Mouse (Mus musculus): ENCODE results near the gene Sirt4. TPM values are rescaled to one million over a fixed set of nuclear protein-coding genes. Genes with fewer than 3 reads are reported as not detected.

The Sirt4 gene
- polyA plus RNA-seq, 1 experiment from 2014 or later, result 21.7 TPM

GRCm38 (mm10) chr5:115434853-115435754 is 49.4 kb downstream of the Sirt4 start:
- ATAC-seq (ENCODE audit: insufficient read depth, low FRiP score, low read depth), result no peak
- Histone ChIP-seq H3K36me3 (no peaks in the 10 kb centered on the region), H3K9me3 (no peaks in the 10 kb centered on the region), H3K4me1 (peaks cover 46% of the 10 kb centered on the region), H3K27ac (peak overlapping the region; percentile 82), H3K9ac (no peak overlapping the region; the same call in 1 of the 2 replicates), H3K4me3 (replicated peaks) (no peak overlapping the region), H3K4me2 (no peak overlapping the region), H3K27me3 (replicated peaks) (no peaks in the 10 kb centered on the region)
- WGBS, result 57% methylated on average over 15 of the region's 15 CpGs

GRCm38 (mm10) chr5:115434280-115434852 is 50.2 kb downstream of the Sirt4 start:
- Histone ChIP-seq H3K27me3 (replicated peaks) (no peaks in the 10 kb centered on the region), H3K9ac (no peak overlapping the region), H3K9me3 (no peaks in the 10 kb centered on the region), H3K27ac (no peak overlapping the region), H3K36me3 (no peaks in the 10 kb centered on the region), H3K4me3 (replicated peaks) (no peak overlapping the region), H3K4me2 (no peak overlapping the region), H3K4me1 (peaks cover 46% of the 10 kb centered on the region)
- ATAC-seq (ENCODE audit: insufficient read depth, low FRiP score, low read depth), result no peak
- 67% methylated on average over 11 of the region's 11 CpGs for WGBS

GRCm38 (mm10) chr5:115433191-115433590 is 51.3 kb downstream of the Sirt4 start:
- Histone ChIP-seq H3K27me3 (replicated peaks) (no peaks in the 10 kb centered on the region; the same call in 1 of the 2 replicates), H3K4me3 (replicated peaks) (no peak overlapping the region), H3K9me3 (no peaks in the 10 kb centered on the region), H3K9ac (no peak overlapping the region), H3K27ac (no peak overlapping the region), H3K36me3 (no peaks in the 10 kb centered on the region), H3K4me1 (peaks cover 46% of the 10 kb centered on the region), H3K4me2 (no peak overlapping the region)
- ATAC-seq (ENCODE audit: insufficient read depth, low FRiP score, low read depth), result no peak
- 82% methylated on average over 8 of the region's 8 CpGs for WGBS

- ATAC-seq (ENCODE audit: insufficient read depth, low FRiP score, low read depth), result no peak
- H3K27ac ChIP-seq, result no peak overlapping the region
- 0 out of 2 replicates have a peak overlapping the region, but pooled peaks have one; percentile 91 for H3K4me2 ChIP-seq
- no peaks in the 10 kb centered on the region; the same call in 1 of the 2 replicates for H3K27me3 ChIP-seq (replicated peaks)
- WGBS, result 70% methylated on average over 11 of the region's 11 CpGs
- no peaks in the 10 kb centered on the region for H3K9me3 ChIP-seq
- H3K9ac ChIP-seq, result no peak overlapping the region
- H3K4me3 ChIP-seq (replicated peaks), result no peak overlapping the region
- peaks cover 46% of the 10 kb centered on the region for H3K4me1 ChIP-seq
- H3K36me3 ChIP-seq, result no peaks in the 10 kb centered on the region
Measured at GRCm38 (mm10) chr5:115432395-115432794, 52.1 kb downstream of the Sirt4 start.

GRCm38 (mm10) chr5:115431898-115432259 is 52.6 kb downstream of the Sirt4 start:
- no peak overlapping the region for H3K27ac ChIP-seq
- no peak overlapping the region for H3K9ac ChIP-seq
- H3K27me3 ChIP-seq (replicated peaks), result no peaks in the 10 kb centered on the region; the same call in 1 of the 2 replicates
- no peak for ATAC-seq (ENCODE audit: insufficient read depth, low FRiP score, low read depth)
- H3K4me1 ChIP-seq, result peaks cover 43% of the 10 kb centered on the region
- H3K9me3 ChIP-seq, result no peaks in the 10 kb centered on the region
- no peaks in the 10 kb centered on the region for H3K36me3 ChIP-seq
- peak overlapping the region; percentile 91 for H3K4me2 ChIP-seq
- no peak overlapping the region for H3K4me3 ChIP-seq (replicated peaks)
- 36% methylated on average over 7 of the region's 7 CpGs for WGBS

GRCm38 (mm10) chr5:115431061-115431897 is 53.2 kb downstream of the Sirt4 start:
- Histone ChIP-seq H3K4me3 (replicated peaks) (peak overlapping the region; percentile 90), H3K9ac (no peak overlapping the region; the same call in 1 of the 2 replicates), H3K9me3 (no peaks in the 10 kb centered on the region), H3K4me2 (peak overlapping the region; percentile 91), H3K4me1 (peaks cover 37% of the 10 kb centered on the region), H3K27me3 (replicated peaks) (no peaks in the 10 kb centered on the region; the same call in 1 of the 2 replicates), H3K27ac (peak overlapping the region; percentile 59; the same call in 1 of the 2 replicates), H3K36me3 (no peaks in the 10 kb centered on the region)
- no peak for ATAC-seq (ENCODE audit: insufficient read depth, low FRiP score, low read depth)
- WGBS, result 13% methylated on average over 14 of the region's 14 CpGs

GRCm38 (mm10) chr5:115430187-115430960 is 54.2 kb downstream of the Sirt4 start:
- Histone ChIP-seq H3K4me1 (peaks cover 28% of the 10 kb centered on the region), H3K27ac (peak overlapping the region; percentile 59), H3K36me3 (no peaks in the 10 kb centered on the region), H3K9me3 (no peaks in the 10 kb centered on the region), H3K9ac (peak overlapping the region; percentile 91), H3K4me3 (replicated peaks) (peak overlapping the region; percentile 90), H3K4me2 (peak overlapping the region; percentile 91), H3K27me3 (replicated peaks) (no peaks in the 10 kb centered on the region; the same call in 1 of the 2 replicates)
- ATAC-seq (ENCODE audit: insufficient read depth, low FRiP score, low read depth), result no peak
- 2% methylated on average over 56 of the region's 73 CpGs for WGBS

GRCm38 (mm10) chr5:115429359-115430186 is 55.0 kb downstream of the Sirt4 start, which contains the start of gene Msi1:
TSS of gene Msi1 (plus strand) at chr5:115429599.
- peak within 1 kb of the TSS; percentile 91 for H3K4me2 ChIP-seq
- H3K9me3 ChIP-seq, result no peaks in the 10 kb centered on the region
- H3K4me1 ChIP-seq, result peaks cover 20% of the 10 kb centered on the region
- peak within 1 kb of the TSS; percentile 91 for H3K9ac ChIP-seq
- no peaks in the 10 kb centered on the region for H3K36me3 ChIP-seq
- peak; percentile 65 for ATAC-seq (ENCODE audit: insufficient read depth, low FRiP score, low read depth)
- H3K4me3 ChIP-seq (replicated peaks), result peak within 1 kb of the TSS; percentile 90
- peak within 1 kb of the TSS; percentile 59 for H3K27ac ChIP-seq
- H3K27me3 ChIP-seq (replicated peaks), result no peaks in the 10 kb centered on the region; the same call in 1 of the 2 replicates
- under 1% methylated on average over 77 of the region's 117 CpGs for WGBS

- Histone ChIP-seq H3K4me1 (peaks cover 19% of the 10 kb centered on the region), H3K27me3 (replicated peaks) (no peaks in the 10 kb centered on the region; the same call in 1 of the 2 replicates), H3K9me3 (no peaks in the 10 kb centered on the region), H3K9ac (peak overlapping the region; percentile 91), H3K4me2 (peak overlapping the region; percentile 91), H3K27ac (no peak overlapping the region), H3K36me3 (no peaks in the 10 kb centered on the region), H3K4me3 (replicated peaks) (peak overlapping the region; percentile 90)
- whole genome bisulfite sequencing, result 3% methylated on average over 20 of the region's 20 CpGs
- no peak; the same call in 1 of the 2 replicates for ATAC-seq (ENCODE audit: insufficient read depth, low FRiP score, low read depth)
Measured at GRCm38 (mm10) chr5:115428831-115429358, 55.6 kb downstream of the Sirt4 start.

Measured in stomach, embryonic 15.5 days (tissue).